Mouse (Mus musculus) kidney, embryonic 14.5 days (tissue): ENCODE data around the gene Nmur1. TPM values are rescaled to one million over a fixed set of nuclear protein-coding genes. Genes with fewer than 3 reads are reported as not detected.

Experiments used
- ATAC-seq: fragments of 200-750 bp; cut with Nextera tagmentation; 2 replicates; pipeline ENCODE4 v1.8.0; 2017; ENCODE audit warnings: moderate number of reproducible peaks, mild to moderate bottlenecking, moderate TSS enrichment, moderate library complexity; ENCODE audit not compliant: low FRiP score, low TSS enrichment
- H3K27ac ChIP-seq: fragments of 300-500 bp; sonication (generic); 2 replicates; pipeline ENCODE4 v1.5.1; 2014; ENCODE audit warnings: low read depth, mild to moderate bottlenecking, low read length, moderate library complexity, mixed read lengths
- H3K27me3 ChIP-seq: fragments of 300-500 bp; sonication (generic); 2 replicates; pipeline ENCODE4 v1.6.1; 2014; ENCODE audit warnings: mild to moderate bottlenecking, low read length; ENCODE audit not compliant: control insufficient read depth, insufficient read depth
- H3K36me3 ChIP-seq: fragments of 300-500 bp; sonication (generic); 2 replicates; pipeline ENCODE4 v1.6.1; 2014; ENCODE audit warnings: low read length, mixed read lengths; ENCODE audit not compliant: control insufficient read depth, insufficient read depth
- H3K4me1 ChIP-seq: fragments of 300-500 bp; sonication (generic); 2 replicates; pipeline ENCODE4 v1.6.1; 2014; ENCODE audit warnings: low read length, mixed read lengths; ENCODE audit not compliant: control insufficient read depth, insufficient read depth
- H3K4me2 ChIP-seq: fragments of 300-500 bp; sonication (generic); replicated peaks from 2 replicates; pipeline ENCODE4 v1.6.1; 2014; ENCODE audit warnings: low read depth, mild to moderate bottlenecking, low read length
- H3K4me3 ChIP-seq: fragments of 300-500 bp; sonication (generic); 2 replicates; pipeline ENCODE4 v1.5.1; 2014; ENCODE audit warnings: mild to moderate bottlenecking, low read length
- H3K9ac ChIP-seq: fragments of 300-500 bp; sonication (generic); 2 replicates; pipeline ENCODE4 v1.6.1; 2014; ENCODE audit warnings: low read depth, mild to moderate bottlenecking, low read length, moderate library complexity
- H3K9me3 ChIP-seq: fragments of 300-500 bp; sonication (generic); 2 replicates; pipeline ENCODE4 v1.6.1; 2016; ENCODE audit warnings: low read length; ENCODE audit not compliant: control insufficient read depth
- WGBS: fragments of 180-500 bp; shearing (Covaris S2); extraction: QIAGEN DNeasy Blood & Tissue Kit; methylation state at CpG from one replicate; pipeline ENCODE4 v1.1.7; 2014; 5-methylcytosine and 5-hydroxymethylcytosine counted together
- polyA plus RNA-seq: library from polyadenylated mRNA; unstranded; fragments of >200 nt; fragmentation: Nextera tagmentation; extraction: Ambion mirVana; gene quantifications from 2 replicates; pipeline ENCODE4 v1.2.1, GENCODE M21; 2014

The Nmur1 gene
- polyA plus RNA-seq, 1 experiment from 2014 or later = not detected

DNA sequence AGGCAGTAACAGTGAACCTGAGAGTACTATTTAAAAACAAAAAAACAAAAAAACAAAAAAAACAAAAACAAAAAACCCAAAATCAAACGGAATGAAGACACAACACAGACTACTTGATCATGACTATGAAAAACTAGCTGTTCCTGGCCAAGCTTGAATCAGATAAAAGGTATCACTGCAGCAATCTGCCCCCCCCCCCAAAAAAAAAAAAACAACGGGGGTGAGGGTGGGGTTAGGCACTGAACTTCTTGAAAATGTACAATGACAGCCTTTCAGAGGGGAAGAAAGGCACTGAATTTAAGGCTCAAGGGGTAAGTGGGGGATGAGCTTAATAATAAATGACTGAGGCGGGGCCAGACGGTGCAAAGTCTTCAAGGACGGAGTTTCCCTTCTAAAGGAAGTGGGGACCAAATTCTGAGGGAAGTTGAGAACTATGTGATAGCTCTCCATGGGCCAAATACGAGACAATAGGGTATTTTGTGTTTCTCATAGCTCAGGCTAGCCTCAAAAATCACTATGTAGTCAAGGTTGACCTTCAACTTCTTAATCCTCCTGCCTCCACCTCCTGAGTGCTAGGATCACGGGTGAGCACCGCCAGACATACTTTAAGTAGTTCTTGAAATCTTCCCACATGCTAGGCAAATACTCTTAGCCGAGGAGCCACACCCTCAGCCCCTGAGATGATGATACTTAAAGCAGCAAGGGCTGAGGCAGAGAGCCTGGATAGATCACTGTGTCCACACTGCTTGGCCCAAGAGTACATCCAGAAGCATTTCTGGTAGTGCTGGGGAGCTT is 11.4 kb upstream of the Nmur1 start:
- peaks cover 27% of the 10 kb centered on the region for H3K4me1 ChIP-seq

GRCm38 (mm10) chr1:86435302-86435821 is 9.3 kb upstream of the Nmur1 start:
- Histone ChIP-seq H3K9me3 (no peaks in the 10 kb centered on the region), H3K4me3 (no peak overlapping the region; the same call in 1 of the 2 replicates), H3K9ac (peak overlapping the region; percentile 88; the same call in 1 of the 2 replicates), H3K27ac (peak overlapping the region; percentile 98), H3K4me1 (peaks cover 27% of the 10 kb centered on the region), H3K27me3 (no peaks in the 10 kb centered on the region), H3K4me2 (peak overlapping the region; percentile 84), H3K36me3 (no peaks in the 10 kb centered on the region)
- peak; percentile 28 for ATAC-seq
- WGBS = 15% methylated on average over 13 of the region's 13 CpGs

More for the DNA sequence above, 11.4 kb upstream of the Nmur1 start:
- Histone ChIP-seq H3K9ac (no peak overlapping the region; the same call in 1 of the 2 replicates), H3K27ac (no peak overlapping the region), H3K4me3 (no peak overlapping the region), H3K27me3 (no peaks in the 10 kb centered on the region), H3K36me3 (no peaks in the 10 kb centered on the region), H3K9me3 (no peaks in the 10 kb centered on the region), H3K4me2 (no peak overlapping the region)
- ATAC-seq = no peak
- 60% methylated on average over 9 of the region's 9 CpGs for WGBS

- Histone ChIP-seq H3K9me3 (no peaks in the 10 kb centered on the region), H3K27ac (peak overlapping the region; percentile 98)
- 2% methylated on average over 44 of the region's 46 CpGs for WGBS
These were observed 8.6 kb upstream of the Nmur1 start for GRCm38 (mm10) chr1:86434439-86435201.

GRCm38 (mm10) chr1:86434001-86434400 is 8.0 kb upstream of the Nmur1 start:
- Histone ChIP-seq H3K4me1 (peaks cover 27% of the 10 kb centered on the region), H3K9ac (peak overlapping the region; percentile 88), H3K4me2 (peak overlapping the region; percentile 84), H3K27me3 (no peaks in the 10 kb centered on the region), H3K4me3 (peak overlapping the region; percentile 48), H3K36me3 (no peaks in the 10 kb centered on the region), H3K9me3 (no peaks in the 10 kb centered on the region), H3K27ac (peak overlapping the region; percentile 98)
- 0% methylated on average over 12 of the region's 12 CpGs for WGBS
- peak; percentile 64 for ATAC-seq

More at GRCm38 (mm10) chr1:86434439-86435201, 8.6 kb upstream of the Nmur1 start:
- no peaks in the 10 kb centered on the region for H3K27me3 ChIP-seq
- ATAC-seq = peak; percentile 94
- no peaks in the 10 kb centered on the region for H3K36me3 ChIP-seq
- peaks cover 27% of the 10 kb centered on the region for H3K4me1 ChIP-seq
- H3K4me3 ChIP-seq = peak overlapping the region; percentile 48
- peak overlapping the region; percentile 88 for H3K9ac ChIP-seq
- H3K4me2 ChIP-seq = peak overlapping the region; percentile 84

DNA sequence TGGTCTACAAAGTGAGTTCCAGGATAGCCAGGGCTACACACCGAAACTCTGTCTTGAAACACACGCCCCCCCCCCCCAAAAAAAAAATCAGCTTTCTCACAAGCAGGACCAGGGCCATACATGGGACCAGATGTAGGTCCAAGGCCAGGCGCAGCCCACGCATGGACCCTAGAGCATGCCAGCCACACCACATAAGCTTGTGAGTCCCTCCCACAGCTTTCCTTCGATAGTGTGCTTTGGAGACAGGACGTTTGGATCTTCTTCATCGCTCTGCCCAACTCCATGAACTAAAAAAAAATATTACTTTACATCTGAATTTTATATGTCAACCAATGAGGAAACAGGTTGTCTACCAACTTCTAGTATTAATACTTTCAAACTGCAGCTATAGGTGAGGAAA is 7.3 kb upstream of the Nmur1 start:
- Histone ChIP-seq H3K27ac (peak overlapping the region; percentile 98), H3K4me3 (no peak overlapping the region), H3K4me2 (no peak overlapping the region), H3K9me3 (no peaks in the 10 kb centered on the region), H3K27me3 (no peaks in the 10 kb centered on the region), H3K4me1 (peaks cover 27% of the 10 kb centered on the region), H3K9ac (no peak overlapping the region), H3K36me3 (no peaks in the 10 kb centered on the region)
- ATAC-seq = no peak
- 67% methylated on average over 7 of the region's 7 CpGs for WGBS

DNA sequence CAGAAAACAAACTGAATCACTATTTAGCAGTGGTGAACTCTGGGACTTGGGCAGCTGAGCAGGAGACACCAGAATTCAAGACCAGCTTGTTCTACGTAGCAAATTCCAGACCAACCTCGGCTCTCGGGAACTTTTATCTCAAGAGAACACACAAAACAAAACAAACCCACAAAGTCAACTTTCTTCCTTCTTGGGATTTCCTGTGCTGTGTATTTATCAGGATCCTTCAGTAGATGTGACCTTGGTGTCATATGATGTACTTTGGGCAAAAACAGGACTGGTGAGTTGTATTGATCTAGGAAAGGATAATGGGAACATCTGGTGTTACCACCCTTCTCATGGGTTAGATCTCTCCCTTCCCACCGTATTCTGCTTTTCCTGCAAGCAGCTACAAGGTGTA is 6.8 kb upstream of the Nmur1 start:
- no peaks in the 10 kb centered on the region for H3K9me3 ChIP-seq
- H3K27me3 ChIP-seq = no peaks in the 10 kb centered on the region
- H3K9ac ChIP-seq = no peak overlapping the region
- no peaks in the 10 kb centered on the region for H3K36me3 ChIP-seq
- H3K4me1 ChIP-seq = peaks cover 27% of the 10 kb centered on the region
- 80% methylated on average over 4 of the region's 4 CpGs for WGBS
- no peak overlapping the region for H3K4me3 ChIP-seq
- no peak overlapping the region for H3K4me2 ChIP-seq
- no peak for ATAC-seq
- no peak overlapping the region for H3K27ac ChIP-seq

GRCm38 (mm10) chr1:86430056-86430455 is 4.0 kb upstream of the Nmur1 start:
- Histone ChIP-seq H3K9ac (no peak overlapping the region), H3K4me2 (no peak overlapping the region), H3K4me1 (peaks cover 11% of the 10 kb centered on the region), H3K36me3 (no peaks in the 10 kb centered on the region), H3K9me3 (no peaks in the 10 kb centered on the region), H3K27me3 (no peaks in the 10 kb centered on the region), H3K4me3 (no peak overlapping the region), H3K27ac (no peak overlapping the region)
- no peak for ATAC-seq
- WGBS = 45% methylated on average over 2 of the region's 2 CpGs

DNA sequence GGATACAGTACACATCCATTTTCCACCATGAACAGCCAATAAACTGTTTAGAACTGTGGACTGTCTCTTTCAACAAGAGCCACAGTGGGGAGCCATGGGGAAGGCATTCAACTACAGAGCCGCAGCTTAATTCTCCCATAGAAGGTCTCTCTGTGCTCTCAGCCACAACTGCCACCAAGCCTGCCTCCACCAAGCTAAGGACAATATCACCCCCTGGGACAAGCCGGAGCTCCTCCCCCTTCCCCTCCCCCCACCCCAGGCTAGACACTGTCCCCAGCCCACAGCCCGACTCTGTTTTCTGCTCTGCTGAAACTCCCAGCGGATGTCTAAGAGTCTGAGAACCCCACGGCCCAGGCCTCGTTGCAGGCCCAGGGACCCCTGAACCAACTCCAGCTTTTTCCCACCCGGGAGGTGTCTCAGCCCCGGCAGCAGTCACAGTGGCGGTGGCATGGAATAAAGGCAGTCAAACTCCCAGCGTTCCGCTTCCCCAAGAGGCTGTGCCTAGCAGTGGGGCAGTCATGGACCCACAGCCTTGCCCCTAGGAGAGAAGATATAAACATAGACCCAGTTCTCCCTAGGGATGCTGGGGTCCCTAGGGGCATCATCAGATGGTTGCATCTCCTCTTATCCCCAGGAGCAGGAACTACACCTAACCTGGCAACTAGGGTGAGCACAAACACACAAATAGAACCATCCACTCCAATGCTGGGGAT is 1.0 kb downstream of the Nmur1 start:
- Histone ChIP-seq H3K27ac (no peak overlapping the region), H3K9ac (no peak overlapping the region), H3K4me3 (no peak overlapping the region), H3K36me3 (no peaks in the 10 kb centered on the region), H3K27me3 (no peaks in the 10 kb centered on the region), H3K4me2 (no peak overlapping the region), H3K4me1 (peaks cover 3% of the 10 kb centered on the region; the same call in 1 of the 2 replicates), H3K9me3 (no peaks in the 10 kb centered on the region)
- no peak for ATAC-seq
- WGBS = 27% methylated on average over 11 of the region's 11 CpGs
